Mouse (Mus musculus): ENCODE data around the gene Atp11a. TPM values are rescaled to one million over a fixed set of nuclear protein-coding genes. Genes with fewer than 3 reads are reported as not detected.

The Atp11a gene
- total and polyA plus RNA-seq, 3 experiments: 20.9 to 39.7 TPM; not detected in 1

GRCm38 (mm10) chr8:12786261-12786957 lies 29.6 kb downstream of the Atp11a start:
- no peaks in the 10 kb centered on the region for H3K27me3 ChIP-seq (ENCODE audit: control insufficient read depth in 1 of 2, insufficient read depth in 2 of 2, low read length in 2 of 2)

GRCm38 (mm10) chr8:12786958-12787301 lies 30.1 kb downstream of the Atp11a start:
- Histone ChIP-seq H3K27ac (ENCODE audit: control insufficient read depth, low read depth, low read length) (no peak overlapping the region), H3K4me3 (ENCODE audit: control insufficient read depth in 1 of 2, insufficient read depth in 1 of 2, low read depth in 2 of 2, low read length in 2 of 2) (no peak overlapping the region), H3K9ac (ENCODE audit: control insufficient read depth, low read depth, low read length, poor library complexity, severe bottlenecking) (no peak overlapping the region), H3K79me2 (ENCODE audit: control insufficient read depth, insufficient read depth, low read length, poor library complexity) (no peaks in the 10 kb centered on the region), H3K36me3 (ENCODE audit: control insufficient read depth in 1 of 2, insufficient read depth in 2 of 2, low read length in 2 of 2) (peaks cover 0 to 2% of the 10 kb centered on the region in 2 experiments; a peak in 2 of 4 replicates), H3K27me3 (ENCODE audit: control insufficient read depth in 1 of 2, insufficient read depth in 2 of 2, low read length in 2 of 2) (no peaks in the 10 kb centered on the region), H3K4me1 (ENCODE audit: control insufficient read depth in 1 of 2, insufficient read depth in 2 of 2, low read length in 2 of 2) (peaks cover 0 to 6% of the 10 kb centered on the region in 2 experiments; a peak in 2 of 4 replicates), H3K9me3 (replicated peaks; ENCODE audit: insufficient read depth, low read length) (no peaks in the 10 kb centered on the region)
- no peak for TF ChIP-seq MEF2A (IDR thresholded peaks at IDR 0.05; ENCODE audit: extremely low read depth, insufficient replicate concordance, low read depth, low read length, poor library complexity, severe bottlenecking)
- no peak for DNase-seq (ENCODE audit: low read depth, low spot score)

More at GRCm38 (mm10) chr8:12786261-12786957, 29.6 kb downstream of the Atp11a start:
- Histone ChIP-seq H3K79me2 (ENCODE audit: control insufficient read depth, insufficient read depth, low read length, poor library complexity) (no peaks in the 10 kb centered on the region), H3K27ac (ENCODE audit: control insufficient read depth, low read depth, low read length) (no peak overlapping the region), H3K9ac (ENCODE audit: control insufficient read depth, low read depth, low read length, poor library complexity, severe bottlenecking) (no peak overlapping the region), H3K4me1 (ENCODE audit: control insufficient read depth in 1 of 2, insufficient read depth in 2 of 2, low read length in 2 of 2) (peaks cover 0 to 8% of the 10 kb centered on the region in 2 experiments; a peak in 2 of 4 replicates), H3K4me3 (ENCODE audit: control insufficient read depth in 1 of 2, insufficient read depth in 1 of 2, low read depth in 2 of 2, low read length in 2 of 2) (no peak overlapping the region), H3K9me3 (replicated peaks; ENCODE audit: insufficient read depth, low read length) (no peaks in the 10 kb centered on the region), H3K36me3 (ENCODE audit: control insufficient read depth in 1 of 2, insufficient read depth in 2 of 2, low read length in 2 of 2) (peaks cover 0 to 2% of the 10 kb centered on the region in 2 experiments; a peak in 2 of 4 replicates)
- no peak for TF ChIP-seq EP300 (IDR thresholded peaks at IDR 0.05; ENCODE audit: low read depth in 1 of 2, low read length in 2 of 2)
- TF ChIP-seq POLR2AphosphoS5 (IDR thresholded peaks at IDR 0.05; ENCODE audit: borderline replicate concordance, low read depth, low read length): no peak
- TF ChIP-seq POLR2A (IDR thresholded peaks at IDR 0.05; ENCODE audit: control insufficient read depth in 1 of 2, insufficient read depth in 1 of 2, low read depth in 1 of 2, low read length in 2 of 2, poor library complexity in 1 of 2): no peak
- TF ChIP-seq ETS1 (IDR thresholded peaks at IDR 0.05; ENCODE audit: low read depth, low read length): no peak
- TF ChIP-seq TAL1 (IDR thresholded peaks at IDR 0.05; ENCODE audit: low read length): no peak
- TF ChIP-seq POLR2AphosphoS2 (IDR thresholded peaks at IDR 0.05; ENCODE audit: low read length): no peak
- no peak for TF ChIP-seq E2F4 (IDR thresholded peaks at IDR 0.05; ENCODE audit: borderline replicate concordance, low read depth, low read length)
- no peak for DNase-seq (ENCODE audit: low read depth, low spot score)

- no peaks in the 10 kb centered on the region for H3K9me3 ChIP-seq (replicated peaks; ENCODE audit: insufficient read depth, low read length)
These were observed 30.6 kb downstream of the Atp11a start for GRCm38 (mm10) chr8:12787427-12787826.

More at GRCm38 (mm10) chr8:12787427-12787826, 30.6 kb downstream of the Atp11a start:
- Histone ChIP-seq H3K79me2 (ENCODE audit: control insufficient read depth, insufficient read depth, low read length, poor library complexity) (no peaks in the 10 kb centered on the region), H3K9ac (ENCODE audit: control insufficient read depth, low read depth, low read length, poor library complexity, severe bottlenecking) (no peak overlapping the region), H3K27ac (ENCODE audit: control insufficient read depth, low read depth, low read length) (no peak overlapping the region), H3K4me3 (ENCODE audit: control insufficient read depth in 1 of 2, insufficient read depth in 1 of 2, low read depth in 2 of 2, low read length in 2 of 2) (no peak overlapping the region), H3K4me1 (ENCODE audit: control insufficient read depth in 1 of 2, insufficient read depth in 2 of 2, low read length in 2 of 2) (peaks cover 0 to 1% of the 10 kb centered on the region in 2 experiments; a peak in 2 of 4 replicates), H3K27me3 (ENCODE audit: control insufficient read depth in 1 of 2, insufficient read depth in 2 of 2, low read length in 2 of 2) (no peaks in the 10 kb centered on the region), H3K36me3 (ENCODE audit: control insufficient read depth in 1 of 2, insufficient read depth in 2 of 2, low read length in 2 of 2) (peaks cover 0 to 1% of the 10 kb centered on the region in 2 experiments; a peak in 2 of 4 replicates)
- no peak for DNase-seq (ENCODE audit: low read depth, low spot score)
- no peak for TF ChIP-seq MEF2A (IDR thresholded peaks at IDR 0.05; ENCODE audit: extremely low read depth, insufficient replicate concordance, low read depth, low read length, poor library complexity, severe bottlenecking)
- no peak for TF ChIP-seq HCFC1 (IDR thresholded peaks at IDR 0.05; ENCODE audit: low read depth, low read length)
- no peak for TF ChIP-seq RCOR1 (IDR thresholded peaks at IDR 0.05; ENCODE audit: low read depth, low read length)
- TF ChIP-seq ETS1 (IDR thresholded peaks at IDR 0.05; ENCODE audit: low read depth, low read length): no peak
- TF ChIP-seq CHD2 (IDR thresholded peaks at IDR 0.05; ENCODE audit: low read length): no peak
- TF ChIP-seq MYC (IDR thresholded peaks at IDR 0.05; ENCODE audit: low read depth, low read length): no peak
- no peak for TF ChIP-seq POLR2AphosphoS5 (IDR thresholded peaks at IDR 0.05; ENCODE audit: borderline replicate concordance, low read depth, low read length)
- TF ChIP-seq SMC3 (IDR thresholded peaks at IDR 0.05; ENCODE audit: low read depth, low read length): no peak
- no peak for TF ChIP-seq JUND (IDR thresholded peaks at IDR 0.05; ENCODE audit: low read depth, low read length)
- TF ChIP-seq MAX (IDR thresholded peaks at IDR 0.05; ENCODE audit: low read length): no peak
- TF ChIP-seq UBTF (IDR thresholded peaks at IDR 0.05; ENCODE audit: borderline replicate concordance, insufficient read depth, low read depth, low read length): no peak
- TF ChIP-seq NELFE (IDR thresholded peaks at IDR 0.05; ENCODE audit: low read depth, low read length): no peak
